Mouse (Mus musculus) midbrain, embryonic 14.5 days (tissue): ENCODE data around the gene Arhgef15. TPM values are rescaled to one million over a fixed set of nuclear protein-coding genes. Genes with fewer than 3 reads are reported as not detected.

ENCODE experiments used
- ATAC-seq: fragments of 200-750 bp; cut with Nextera tagmentation; 2 replicates; pipeline ENCODE4 v1.8.0; 2017; ENCODE audit warnings: moderate number of reproducible peaks, moderate library complexity; ENCODE audit not compliant: low FRiP score, low TSS enrichment
- DNase-seq: peaks from one replicate; pipeline ENCODE4 v3.0.0-alpha.2; 2015
- H3K27ac ChIP-seq: fragments of 300-500 bp; sonication (generic); replicated peaks from 2 replicates; pipeline ENCODE4 v1.5.1; 2014; ENCODE audit warnings: mild to moderate bottlenecking, low read depth, low read length, moderate library complexity
- H3K27me3 ChIP-seq: fragments of 300-500 bp; sonication (generic); 2 replicates; pipeline ENCODE4 v1.6.1; 2014; ENCODE audit warnings: low read length, control low read depth, mixed read lengths; ENCODE audit not compliant: control insufficient read depth, insufficient read depth
- H3K36me3 ChIP-seq: fragments of 300-500 bp; sonication (generic); 2 replicates; pipeline ENCODE4 v1.6.1; 2014; ENCODE audit warnings: low read length, control low read depth; ENCODE audit not compliant: control insufficient read depth, insufficient read depth
- H3K4me1 ChIP-seq: fragments of 300-500 bp; sonication (generic); 2 replicates; pipeline ENCODE4 v1.6.1; 2014; ENCODE audit warnings: mild to moderate bottlenecking, antibody characterized with exemption, low read length, control low read depth; ENCODE audit not compliant: control insufficient read depth, insufficient read depth
- H3K4me2 ChIP-seq: fragments of 300-500 bp; sonication (generic); 2 replicates; pipeline ENCODE4 v1.6.1; 2014; ENCODE audit warnings: mild to moderate bottlenecking, low read length, moderate library complexity
- H3K4me3 ChIP-seq: fragments of 300-500 bp; sonication (generic); replicated peaks from 2 replicates; pipeline ENCODE4 v1.5.1; 2014; ENCODE audit warnings: low read depth, low read length
- H3K9ac ChIP-seq: fragments of 300-500 bp; sonication (generic); replicated peaks from 2 replicates; pipeline ENCODE4 v1.6.1; 2014; ENCODE audit warnings: mild to moderate bottlenecking, low read length, moderate library complexity
- H3K9me3 ChIP-seq: fragments of 300-500 bp; sonication (generic); 2 replicates; pipeline ENCODE4 v1.6.1; 2016; ENCODE audit warnings: low read length, control low read depth, mixed read lengths; ENCODE audit not compliant: control insufficient read depth
- WGBS: fragments of 180-500 bp; shearing (Covaris S2); extraction: QIAGEN DNeasy Blood & Tissue Kit; methylation state at CpG from one replicate; pipeline ENCODE4 v1.1.7; 2014; 5-methylcytosine and 5-hydroxymethylcytosine counted together
- polyA plus RNA-seq: library from polyadenylated mRNA; unstranded; fragments of >200 nt; fragmentation: Nextera tagmentation; extraction: Ambion mirVana; gene quantifications from 2 replicates; pipeline ENCODE4 v1.2.1, GENCODE M21; 2014

The Arhgef15 gene
- polyA plus RNA-seq, 1 experiment from 2014 or later: 19.5 TPM

DNA sequence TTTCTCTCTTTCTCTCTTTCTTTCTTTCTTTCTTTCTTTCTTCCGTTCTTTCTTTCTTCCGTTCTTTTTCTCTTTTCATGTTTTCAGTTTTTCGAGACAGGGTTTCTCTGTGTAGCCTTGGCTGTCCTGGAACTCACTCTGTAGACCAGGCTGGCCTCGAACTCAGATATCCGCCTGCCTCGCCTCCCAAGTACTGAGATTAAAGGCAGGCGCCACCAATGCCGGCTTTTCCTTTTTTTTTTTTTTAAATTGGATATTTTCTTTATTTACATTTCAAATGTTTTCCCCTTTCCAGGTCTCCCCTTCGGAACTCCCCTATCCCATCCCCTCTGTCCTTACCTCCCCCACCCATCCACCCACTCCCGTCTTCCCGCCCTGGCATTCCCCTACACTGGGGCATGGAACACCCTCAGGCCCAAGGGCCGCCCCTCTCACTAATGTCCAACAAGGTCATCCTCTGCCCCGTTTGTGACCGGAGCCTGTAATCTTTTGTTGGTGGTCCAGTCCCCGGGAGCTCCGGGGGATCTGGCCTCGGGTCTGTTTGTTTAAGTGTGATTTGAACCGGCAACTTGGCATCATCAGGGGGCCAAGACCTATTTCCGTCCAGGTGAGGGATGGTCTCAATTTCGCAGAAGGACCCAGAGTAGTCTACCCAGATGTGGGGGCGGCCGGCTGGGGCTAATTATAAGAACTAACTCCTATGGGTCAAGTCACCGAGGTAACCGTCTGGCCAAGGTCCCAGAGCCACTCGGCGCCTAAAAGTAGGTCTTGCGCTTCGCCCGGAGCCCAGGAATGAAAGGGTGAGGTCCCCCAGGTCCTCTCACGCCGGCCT lies 56.5 kb downstream of the Arhgef15 start:
- Histone ChIP-seq H3K4me2 (peak overlapping the region; percentile 60), H3K4me1 (peaks cover 6% of the 10 kb centered on the region), H3K9ac (peak overlapping the region; percentile 42), H3K9me3 (no peaks in the 10 kb centered on the region), H3K36me3 (peaks cover 32% of the 10 kb centered on the region), H3K4me3 (peak overlapping the region; percentile 94), H3K27ac (0 out of 2 replicates have a peak overlapping the region, but pooled peaks have one; percentile 93), H3K27me3 (no peaks in the 10 kb centered on the region)
- no peak for DNase-seq
- 27% methylated on average over 31 of the region's 31 CpGs for WGBS
- peak; percentile 64; the same call in 1 of the 2 replicates for ATAC-seq

DNA sequence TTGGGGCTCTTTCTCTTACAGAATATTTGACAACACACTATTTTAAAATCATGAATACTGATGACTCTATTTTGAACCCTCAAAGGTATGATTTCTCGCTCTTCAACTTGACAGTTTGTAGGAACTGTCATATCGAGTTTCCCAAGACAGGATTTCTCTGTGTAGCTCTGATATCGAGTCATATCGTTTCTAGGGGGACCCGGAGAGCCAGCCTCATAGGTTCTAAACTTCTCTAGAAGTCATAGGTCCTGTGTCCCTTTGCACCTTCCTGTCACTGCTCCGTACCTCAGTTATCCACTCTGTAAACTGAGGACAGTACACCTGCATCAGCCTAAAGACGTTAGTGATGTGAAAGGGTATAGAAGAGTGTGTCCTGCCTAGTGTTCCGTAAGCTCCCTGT lies 57.5 kb downstream of the Arhgef15 start:
- H3K4me2 ChIP-seq: no peak overlapping the region
- no peak for DNase-seq
- WGBS: 89% methylated on average over 8 of the region's 8 CpGs
- H3K9me3 ChIP-seq: no peaks in the 10 kb centered on the region
- H3K27me3 ChIP-seq: no peaks in the 10 kb centered on the region
- H3K36me3 ChIP-seq: peaks cover 22% of the 10 kb centered on the region
- no peak overlapping the region for H3K27ac ChIP-seq
- ATAC-seq: no peak
- H3K4me1 ChIP-seq: peaks cover 6% of the 10 kb centered on the region
- H3K9ac ChIP-seq: no peak overlapping the region
- no peak overlapping the region for H3K4me3 ChIP-seq

DNA sequence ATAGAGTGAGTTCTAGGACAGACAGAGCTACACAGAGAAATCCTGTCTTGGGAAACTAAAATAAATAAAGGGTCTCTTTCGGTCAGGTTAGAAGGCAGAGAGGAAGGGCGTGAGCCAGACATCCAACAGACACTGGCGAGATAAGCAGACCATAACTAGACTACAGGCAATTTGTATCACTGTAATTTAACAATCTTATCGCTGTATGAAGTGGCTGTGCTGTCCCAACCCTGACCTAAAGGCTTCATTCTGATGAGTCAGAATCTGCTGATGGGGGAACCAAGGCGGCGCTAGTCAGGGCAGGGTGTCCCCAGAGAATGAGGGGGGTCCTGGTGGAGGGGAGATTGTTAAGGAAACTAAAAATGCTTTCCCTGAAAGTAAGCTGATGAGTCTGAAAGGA lies 58.5 kb downstream of the Arhgef15 start:
- H3K27ac ChIP-seq: no peak overlapping the region
- 90% methylated on average over 6 of the region's 6 CpGs for WGBS
- no peak for ATAC-seq
- no peaks in the 10 kb centered on the region for H3K9me3 ChIP-seq
- H3K27me3 ChIP-seq: no peaks in the 10 kb centered on the region
- peaks cover 12% of the 10 kb centered on the region for H3K36me3 ChIP-seq
- no peak overlapping the region for H3K4me2 ChIP-seq
- peaks cover 6% of the 10 kb centered on the region for H3K4me1 ChIP-seq
- H3K4me3 ChIP-seq: no peak overlapping the region
- DNase-seq: no peak
- no peak overlapping the region for H3K9ac ChIP-seq

DNA sequence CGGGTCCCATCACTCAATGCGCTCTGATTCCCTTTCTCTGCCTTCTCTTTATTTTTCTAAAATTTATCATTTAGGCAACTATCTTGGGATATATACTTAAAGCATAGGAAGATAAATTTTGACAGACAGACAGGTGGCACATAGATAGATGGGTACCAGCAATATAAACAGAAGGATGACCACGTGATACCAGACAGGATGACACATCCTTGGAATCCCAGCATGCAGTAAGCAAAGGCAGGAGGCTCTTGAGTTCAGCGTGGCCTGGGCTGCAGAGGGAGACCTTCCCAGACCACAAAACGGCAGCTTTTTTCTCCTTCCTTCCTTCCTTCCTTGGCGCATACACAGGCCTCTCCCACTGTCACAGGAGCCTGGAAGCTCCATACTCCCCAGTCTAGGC lies 59.4 kb downstream of the Arhgef15 start:
- H3K9ac ChIP-seq: no peak overlapping the region
- H3K36me3 ChIP-seq: peaks cover 3% of the 10 kb centered on the region
- no peaks in the 10 kb centered on the region for H3K9me3 ChIP-seq
- H3K27me3 ChIP-seq: no peaks in the 10 kb centered on the region
- DNase-seq (no peak), ATAC-seq (no peak)
- H3K4me2 ChIP-seq: no peak overlapping the region
- no peak overlapping the region for H3K4me3 ChIP-seq
- peaks cover 6% of the 10 kb centered on the region for H3K4me1 ChIP-seq
- H3K27ac ChIP-seq: no peak overlapping the region
- 77% methylated on average over 6 of the region's 6 CpGs for WGBS

DNA sequence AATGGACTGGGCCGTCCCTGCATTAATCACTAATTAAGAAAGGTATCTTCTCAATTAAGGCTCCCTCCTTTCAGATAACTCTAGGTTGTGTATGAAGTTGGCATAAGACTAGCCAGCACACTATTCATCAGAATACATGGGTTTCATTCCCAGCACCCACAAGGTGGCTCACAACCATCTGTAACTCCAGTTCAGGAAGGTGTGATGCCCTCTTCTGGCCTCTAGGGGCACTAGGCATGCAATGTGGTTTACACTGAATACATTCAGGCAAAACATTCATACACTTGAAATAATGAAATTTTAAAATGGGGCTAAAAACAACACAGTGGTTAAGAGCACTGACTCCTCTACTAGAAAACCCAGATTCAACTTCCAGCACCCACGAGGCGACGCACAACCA lies 60.2 kb downstream of the Arhgef15 start:
- Histone ChIP-seq H3K4me2 (no peak overlapping the region), H3K27me3 (no peaks in the 10 kb centered on the region), H3K27ac (no peak overlapping the region), H3K4me1 (no peaks in the 10 kb centered on the region), H3K4me3 (no peak overlapping the region), H3K36me3 (no peaks in the 10 kb centered on the region), H3K9me3 (no peaks in the 10 kb centered on the region), H3K9ac (no peak overlapping the region)
- WGBS: 51% methylated on average over 4 of the region's 4 CpGs
- DNase-seq: peak; percentile 60
- ATAC-seq: no peak

DNA sequence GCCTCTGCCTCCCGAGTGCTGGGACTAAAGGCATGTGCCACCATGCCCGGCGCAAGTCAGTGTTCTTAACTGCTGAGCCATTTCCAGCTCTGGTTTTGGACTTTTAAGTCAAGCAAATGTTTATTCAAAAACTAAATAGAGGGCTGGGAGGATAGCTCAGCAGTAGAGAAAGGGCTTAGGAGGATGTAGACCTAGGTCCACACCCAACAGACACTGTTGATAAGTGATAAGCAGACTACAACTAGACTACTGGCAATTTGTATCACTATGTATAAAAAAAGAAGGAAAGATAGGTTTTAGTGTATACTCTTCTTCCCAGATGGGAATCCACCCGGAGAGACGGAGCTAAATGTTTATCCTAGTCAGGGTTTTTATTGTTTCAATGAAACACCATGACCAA lies 61.0 kb downstream of the Arhgef15 start:
- 95% methylated on average over 5 of the region's 5 CpGs for WGBS
- Histone ChIP-seq H3K36me3 (no peaks in the 10 kb centered on the region), H3K27ac (no peak overlapping the region), H3K4me2 (no peak overlapping the region), H3K27me3 (no peaks in the 10 kb centered on the region), H3K4me3 (no peak overlapping the region), H3K9me3 (no peaks in the 10 kb centered on the region), H3K4me1 (no peaks in the 10 kb centered on the region), H3K9ac (no peak overlapping the region)
- DNase-seq (no peak), ATAC-seq (no peak)

DNA sequence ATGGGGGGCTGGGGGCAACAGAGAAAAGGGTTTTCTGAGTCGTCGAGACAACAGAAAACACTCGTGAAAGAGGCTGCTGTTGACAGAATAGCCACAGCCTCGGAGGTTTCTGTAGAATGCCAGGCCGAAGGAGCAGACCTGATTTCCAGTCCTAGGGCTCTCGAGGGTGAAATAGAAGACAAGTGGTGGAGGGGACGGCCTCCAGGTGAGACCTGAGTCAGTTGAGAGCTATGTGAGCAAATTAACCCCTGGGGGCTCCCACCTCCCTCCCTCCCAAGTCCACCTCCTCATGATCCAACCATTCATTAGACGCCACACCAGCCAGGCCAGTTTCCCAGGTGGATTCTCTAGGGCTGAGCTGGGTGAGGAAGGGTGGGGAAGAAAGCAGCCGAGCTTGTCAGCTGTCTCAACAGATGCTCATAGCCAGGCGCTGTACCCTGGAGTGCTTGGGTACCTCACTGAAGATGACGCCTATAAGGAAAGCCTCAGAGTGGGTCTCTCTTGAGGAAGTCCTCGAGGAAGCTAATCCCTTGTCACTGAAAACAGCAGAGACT lies 63.3 kb downstream of the Arhgef15 start:
- H3K4me2 ChIP-seq: no peak overlapping the region
- no peaks in the 10 kb centered on the region for H3K27me3 ChIP-seq
- no peaks in the 10 kb centered on the region for H3K4me1 ChIP-seq
- no peaks in the 10 kb centered on the region for H3K36me3 ChIP-seq
- H3K9me3 ChIP-seq: no peaks in the 10 kb centered on the region
- H3K4me3 ChIP-seq: no peak overlapping the region
- 78% methylated on average over 12 of the region's 12 CpGs for WGBS
- no peak for ATAC-seq
- no peak overlapping the region for H3K9ac ChIP-seq
- no peak overlapping the region for H3K27ac ChIP-seq
- DNase-seq: no peak
